Mouse (Mus musculus) E14TG2a.4 (cell line): ENCODE data around the gene Tnfrsf8.

Experiments
- H3K27me3 ChIP-seq: 2 replicates; pipeline ENCODE4 v1.6.1; 2014; ENCODE audit warnings: low read length, control low read depth; ENCODE audit not compliant: insufficient read depth
- H3K36me3 ChIP-seq: 2 replicates; pipeline ENCODE4 v1.6.1; 2014; ENCODE audit warnings: low read length, control low read depth; ENCODE audit not compliant: insufficient read depth
- H3K4me1 ChIP-seq: replicated peaks from 2 replicates; pipeline ENCODE4 v1.6.1; 2014; ENCODE audit warnings: low read depth, low read length, control low read depth
- H3K4me3 ChIP-seq: replicated peaks from 2 replicates; pipeline ENCODE4 v1.5.1; 2014; ENCODE audit warnings: mild to moderate bottlenecking, low read length
- H3K9me3 ChIP-seq: 2 replicates; pipeline ENCODE4 v1.6.1; 2014; ENCODE audit warnings: low read length, control low read depth
- CTCF ChIP-seq: conservative IDR thresholded peaks from 2 replicates; pipeline ENCODE4 v1.5.1; 2014; ENCODE audit warnings: low read length
- NANOG ChIP-seq: IDR thresholded peaks from 2 replicates; pipeline ENCODE4 v1.6.1; 2014; ENCODE audit warnings: borderline replicate concordance, low read length, mixed read lengths
- POU5F1 ChIP-seq: IDR thresholded peaks from 2 replicates; pipeline ENCODE4 v1.6.1; 2014; ENCODE audit warnings: low read length, borderline replicate concordance

The Tnfrsf8 gene

DNA sequence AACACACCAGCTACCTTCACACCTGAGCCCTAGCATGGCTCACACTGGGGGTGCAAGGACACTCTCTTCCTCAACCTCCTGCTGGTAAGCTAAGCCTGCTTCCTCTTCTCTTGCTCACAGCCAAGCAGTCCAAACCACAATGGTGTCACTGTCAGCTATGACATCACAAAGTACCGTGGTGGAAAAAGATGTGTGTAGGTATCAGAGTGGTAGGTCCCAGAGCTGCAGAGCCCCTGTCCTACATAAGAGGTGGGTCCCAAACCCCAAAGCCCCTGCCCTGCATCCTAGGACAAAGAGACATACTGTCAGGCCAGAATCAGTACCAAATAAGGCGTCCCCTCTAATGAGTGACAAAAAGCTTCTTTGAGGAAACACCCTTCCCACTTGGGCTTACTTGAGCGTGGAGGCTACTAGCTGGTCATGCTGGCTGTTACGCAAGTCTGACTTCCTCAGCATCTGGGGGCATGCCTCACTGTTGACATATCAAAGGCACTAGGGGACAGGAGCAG lies 74.2 kb downstream of the Tnfrsf8 start:
- no peaks in the 10 kb centered on the region for H3K36me3 ChIP-seq
- no peaks in the 10 kb centered on the region for H3K9me3 ChIP-seq
- no peak overlapping the region for H3K4me3 ChIP-seq
- H3K4me1 ChIP-seq, result peaks cover 7% of the 10 kb centered on the region
- peaks cover 17% of the 10 kb centered on the region for H3K27me3 ChIP-seq
- TF ChIP-seq NANOG (no peak), POU5F1 (no peak), CTCF (no peak)

DNA sequence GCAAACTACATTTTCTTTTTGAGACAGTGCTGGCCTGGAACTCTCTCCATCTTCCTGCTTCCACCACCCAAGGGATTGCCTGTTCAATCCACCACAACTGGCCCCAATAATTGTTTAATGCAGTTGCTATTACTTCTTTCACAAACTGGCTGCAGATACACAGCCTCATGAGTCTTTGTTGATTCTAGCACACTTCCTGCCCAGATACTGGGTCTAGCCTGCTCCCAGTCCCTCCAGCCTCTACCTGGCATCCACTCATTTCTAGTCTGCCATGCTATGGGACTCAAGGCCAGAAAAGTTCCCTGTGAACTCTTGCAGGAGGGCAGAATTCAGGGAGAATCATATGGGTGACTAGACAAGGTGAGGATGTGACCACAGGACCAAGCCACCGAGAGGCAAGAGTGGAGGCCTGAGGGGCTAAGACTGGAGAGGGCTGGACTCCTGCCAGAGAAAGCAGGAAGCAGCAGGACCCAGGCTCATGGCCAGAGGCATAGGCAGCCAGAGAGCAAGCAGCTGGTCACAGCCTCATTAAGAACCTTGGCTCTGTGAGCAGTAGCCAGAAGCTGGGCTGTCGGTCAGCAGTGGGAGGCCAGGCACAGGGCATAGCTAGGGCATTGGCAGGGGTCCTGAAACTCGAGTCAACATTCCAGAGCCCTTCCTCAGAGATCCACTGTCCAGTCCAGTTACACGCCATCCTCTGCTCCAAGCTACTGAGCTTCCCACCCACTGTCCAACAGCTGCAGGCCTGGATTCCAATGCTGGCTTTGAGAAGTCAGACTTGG lies 75.7 kb downstream of the Tnfrsf8 start:
- TF ChIP-seq CTCF (no peak), POU5F1 (no peak), NANOG (no peak)
- no peak overlapping the region for H3K4me3 ChIP-seq
- H3K9me3 ChIP-seq, result no peaks in the 10 kb centered on the region
- no peaks in the 10 kb centered on the region for H3K36me3 ChIP-seq
- peaks cover 2% of the 10 kb centered on the region for H3K27me3 ChIP-seq
- no peaks in the 10 kb centered on the region for H3K4me1 ChIP-seq

DNA sequence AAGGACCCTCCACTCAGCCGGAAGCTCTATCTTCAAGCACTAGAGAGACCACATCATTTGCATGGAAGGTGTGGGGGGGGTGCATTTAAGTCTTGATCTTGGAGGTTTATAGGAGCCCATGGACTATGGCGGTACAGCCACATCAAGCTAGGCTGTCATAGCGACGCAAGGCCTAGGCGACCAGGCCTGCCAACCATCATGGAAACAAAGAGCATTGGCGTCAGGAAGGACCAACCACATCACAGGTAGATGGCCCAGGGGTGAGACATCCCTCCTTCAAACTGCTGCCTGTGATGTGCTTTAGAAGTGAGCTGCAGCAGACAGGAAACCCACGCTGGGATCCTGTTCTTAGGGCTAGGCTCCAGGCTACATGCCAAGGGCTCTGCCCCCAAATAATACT lies 78.9 kb downstream of the Tnfrsf8 start:
- H3K27me3 ChIP-seq, result no peaks in the 10 kb centered on the region
- H3K36me3 ChIP-seq, result no peaks in the 10 kb centered on the region
- TF ChIP-seq CTCF (no peak), POU5F1 (no peak)
- H3K4me3 ChIP-seq, result no peak overlapping the region
- H3K4me1 ChIP-seq, result peaks cover 8% of the 10 kb centered on the region
- no peaks in the 10 kb centered on the region for H3K9me3 ChIP-seq

DNA sequence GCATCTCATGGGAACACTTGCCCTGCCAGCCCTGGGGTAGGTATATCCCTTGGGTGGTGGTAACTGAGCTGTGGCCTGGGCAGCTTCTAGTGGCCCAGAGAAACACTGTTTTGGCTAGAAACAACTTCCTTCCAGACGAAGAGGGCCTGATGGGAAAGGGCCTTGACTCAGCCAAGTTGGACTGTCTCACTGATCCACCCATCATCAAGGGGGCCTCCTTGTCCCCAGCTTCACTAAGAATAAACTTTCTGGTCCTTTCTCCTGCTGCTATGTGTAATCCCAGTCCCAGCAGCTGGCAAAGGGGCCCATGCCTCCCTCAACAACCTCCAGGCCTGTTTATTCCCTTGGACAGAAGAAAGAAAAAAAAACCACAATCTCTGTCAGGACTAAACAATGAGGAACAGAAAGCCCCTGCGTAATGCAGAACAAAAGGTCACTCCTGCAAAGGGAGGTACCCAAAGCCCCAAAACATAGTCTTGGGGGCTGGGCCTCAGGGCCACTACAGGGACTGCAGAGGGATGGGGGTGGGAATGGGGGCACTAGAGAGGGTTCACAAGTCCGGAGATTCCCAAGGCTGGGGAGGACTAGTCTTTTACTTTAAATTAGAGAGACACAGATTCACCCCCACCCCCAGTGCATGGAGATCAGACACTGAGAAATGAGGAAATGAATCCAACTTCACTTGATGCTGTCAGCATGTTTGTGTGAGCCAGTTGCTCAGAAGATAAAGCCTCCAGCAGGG lies 81.3 kb downstream of the Tnfrsf8 start:
- TF ChIP-seq POU5F1 (no peak), CTCF (no peak), NANOG (no peak)
- Histone ChIP-seq H3K27me3 (no peaks in the 10 kb centered on the region), H3K4me3 (no peak overlapping the region), H3K4me1 (peaks cover 16% of the 10 kb centered on the region), H3K36me3 (peaks cover 12% of the 10 kb centered on the region; the same call in 1 of the 2 replicates), H3K9me3 (no peaks in the 10 kb centered on the region)

DNA sequence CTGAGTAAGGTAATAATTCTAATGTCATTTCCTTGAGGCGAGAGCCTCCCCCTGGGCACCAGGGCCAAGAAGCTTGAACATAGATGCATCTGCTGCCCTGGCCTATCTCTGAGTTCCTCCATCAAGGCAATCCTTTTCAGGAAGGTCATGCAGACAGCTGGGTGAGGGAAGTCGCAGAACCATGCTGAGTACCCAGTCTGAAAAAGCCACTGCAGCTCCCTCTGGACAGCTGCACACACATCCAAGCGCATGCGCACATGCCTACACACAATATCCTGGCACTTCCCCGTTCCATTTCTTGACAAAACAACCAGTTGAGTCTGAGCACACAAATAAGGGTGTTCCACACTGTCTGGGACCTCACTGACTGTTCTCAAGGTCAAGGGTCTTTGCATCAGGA lies 83.2 kb downstream of the Tnfrsf8 start:
- Histone ChIP-seq H3K9me3 (no peaks in the 10 kb centered on the region), H3K36me3 (peaks cover 12% of the 10 kb centered on the region; the same call in 1 of the 2 replicates), H3K4me3 (no peak overlapping the region), H3K4me1 (peaks cover 16% of the 10 kb centered on the region), H3K27me3 (no peaks in the 10 kb centered on the region)
- TF ChIP-seq CTCF (no peak), NANOG (no peak), POU5F1 (no peak)

DNA sequence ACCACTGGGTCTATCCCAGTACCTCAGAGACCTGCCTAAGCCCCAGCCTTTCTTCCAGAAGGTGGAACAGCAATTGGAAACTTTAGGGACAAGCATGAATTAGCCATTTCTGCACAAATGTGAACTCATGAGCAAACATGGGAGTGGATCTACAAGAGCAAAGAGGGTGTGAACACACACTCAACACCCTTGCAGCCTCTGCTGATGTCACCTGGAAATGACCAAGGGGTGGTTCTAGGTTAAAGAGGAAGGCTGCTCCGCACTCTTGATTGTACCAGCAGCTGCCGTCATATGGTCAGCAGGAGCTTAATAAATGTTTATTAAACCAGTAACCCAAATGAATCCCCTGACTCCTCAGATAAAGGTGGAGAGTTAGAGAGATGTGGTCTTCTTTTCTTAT lies 84.3 kb downstream of the Tnfrsf8 start:
- no peak for TF ChIP-seq CTCF
- TF ChIP-seq NANOG, result no peak
- no peak for TF ChIP-seq POU5F1

DNA sequence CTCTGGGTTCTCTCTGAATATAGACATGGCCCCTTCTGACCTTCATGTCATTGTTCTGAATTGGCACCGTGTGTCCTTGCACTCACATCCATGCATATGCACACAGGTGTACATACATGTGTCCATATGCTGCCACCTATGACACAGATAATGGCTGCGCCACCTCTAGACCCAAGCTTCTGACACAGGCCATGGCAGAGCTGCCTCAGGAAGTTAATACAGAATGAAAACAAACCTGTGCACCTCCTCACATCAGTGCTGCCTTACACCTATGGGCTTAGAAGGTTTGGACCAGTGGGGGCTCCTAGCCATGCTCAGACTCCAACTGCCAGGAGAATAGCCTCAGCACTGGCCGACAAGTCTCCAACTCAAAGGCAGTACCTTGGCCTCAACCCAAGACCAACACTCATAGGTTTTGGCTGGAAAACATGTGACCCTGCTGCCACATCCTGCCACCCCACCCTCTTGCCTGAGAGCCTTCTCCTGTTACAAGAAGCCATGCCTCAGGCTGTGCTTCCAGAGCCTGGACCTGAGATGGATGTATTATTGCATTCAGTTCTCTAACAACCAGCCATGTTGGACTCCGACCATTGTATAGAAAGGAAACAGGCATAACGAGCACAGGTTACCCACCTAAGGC lies 85.3 kb downstream of the Tnfrsf8 start:
- TF ChIP-seq POU5F1, result no peak
- no peak for TF ChIP-seq CTCF
- no peak for TF ChIP-seq NANOG
- Histone ChIP-seq H3K4me1 (peaks cover 16% of the 10 kb centered on the region), H3K4me3 (no peak overlapping the region), H3K9me3 (no peaks in the 10 kb centered on the region), H3K27me3 (no peaks in the 10 kb centered on the region), H3K36me3 (peaks cover 18% of the 10 kb centered on the region; the same call in 1 of the 2 replicates)

More for the DNA sequence above, 84.3 kb downstream of the Tnfrsf8 start:
- peaks cover 16% of the 10 kb centered on the region for H3K4me1 ChIP-seq
- H3K4me3 ChIP-seq, result no peak overlapping the region
- peaks cover 12% of the 10 kb centered on the region; the same call in 1 of the 2 replicates for H3K36me3 ChIP-seq
- no peaks in the 10 kb centered on the region for H3K9me3 ChIP-seq
- no peaks in the 10 kb centered on the region for H3K27me3 ChIP-seq

DNA sequence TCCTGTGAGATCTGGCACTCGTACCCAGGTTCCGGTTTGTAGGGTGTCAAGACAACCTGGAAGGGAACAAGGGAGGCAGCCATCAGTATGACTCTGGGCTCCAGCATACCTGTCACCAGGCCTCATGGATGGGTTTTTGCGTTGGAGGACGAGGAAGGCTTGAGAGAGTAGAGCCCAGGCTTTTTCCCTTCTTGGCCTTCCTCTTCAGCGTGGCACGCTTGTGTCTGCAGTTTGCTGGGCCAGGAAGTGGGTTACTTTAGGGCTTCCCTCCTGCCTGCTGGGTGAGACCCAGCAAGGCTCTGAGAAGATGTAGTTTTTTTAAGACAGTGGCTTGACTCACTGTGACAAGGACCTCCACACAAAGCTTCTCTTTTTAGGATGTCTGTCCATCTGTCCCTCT lies 85.9 kb downstream of the Tnfrsf8 start:
- no peak overlapping the region for H3K4me3 ChIP-seq
- peaks cover 24% of the 10 kb centered on the region for H3K36me3 ChIP-seq
- TF ChIP-seq POU5F1, result no peak
- TF ChIP-seq CTCF, result no peak
- TF ChIP-seq NANOG, result no peak
- H3K27me3 ChIP-seq, result no peaks in the 10 kb centered on the region
- peaks cover 16% of the 10 kb centered on the region for H3K4me1 ChIP-seq
- H3K9me3 ChIP-seq, result no peaks in the 10 kb centered on the region
